Mouse (Mus musculus) heart, embryonic 15.5 days (tissue): ENCODE measurements at regions not wholly inside any gene's neighbourhood (a gene's known extent, or its start where the extent isn't known, plus 50 kb on each side); places are given as distances from the start of the nearest gene placed in this dataset.

Source experiments
- ATAC-seq: fragments of 200-750 bp; cut with Nextera tagmentation; replicated peaks from 2 replicates; pipeline ENCODE4 v1.8.0; 2017; ENCODE audit warnings: low read depth, moderate TSS enrichment; ENCODE audit not compliant: insufficient number of reproducible peaks, insufficient read depth, low FRiP score
- H3K27ac ChIP-seq: fragments of 300-500 bp; sonication (generic); 2 replicates; pipeline ENCODE4 v1.5.1; 2015; ENCODE audit warnings: mild to moderate bottlenecking, inconsistent platforms
- H3K27me3 ChIP-seq: fragments of 300-500 bp; sonication (generic); 2 replicates; pipeline ENCODE4 v1.6.1; 2015; ENCODE audit warnings: inconsistent platforms
- H3K36me3 ChIP-seq: fragments of 300-500 bp; sonication (generic); 2 replicates; pipeline ENCODE4 v1.6.1; 2015; ENCODE audit warnings: mild to moderate bottlenecking, inconsistent platforms
- H3K4me1 ChIP-seq: fragments of 300-500 bp; sonication (generic); replicated peaks from 2 replicates; pipeline ENCODE4 v1.6.1; 2015; ENCODE audit warnings: inconsistent platforms
- H3K4me2 ChIP-seq: fragments of 300-500 bp; sonication (generic); 2 replicates; pipeline ENCODE4 v1.6.1; 2015; ENCODE audit warnings: inconsistent platforms, mild to moderate bottlenecking, moderate library complexity
- H3K4me3 ChIP-seq: fragments of 300-500 bp; sonication (generic); 2 replicates; pipeline ENCODE4 v1.5.1; 2015; ENCODE audit warnings: mild to moderate bottlenecking, inconsistent platforms
- H3K9ac ChIP-seq: fragments of 300-500 bp; sonication (generic); 2 replicates; pipeline ENCODE4 v1.6.1; 2015; ENCODE audit warnings: mild to moderate bottlenecking, inconsistent platforms
- H3K9me3 ChIP-seq: fragments of 300-500 bp; sonication (generic); replicated peaks from 2 replicates; pipeline ENCODE4 v1.6.1; 2016; ENCODE audit warnings: inconsistent platforms
- WGBS: fragments of 180-500 bp; shearing (Covaris S2); methylation state at CpG from one replicate; pipeline ENCODE4 v1.1.7; 2015; ENCODE audit warnings: mixed read lengths; 5-methylcytosine and 5-hydroxymethylcytosine counted together

DNA sequence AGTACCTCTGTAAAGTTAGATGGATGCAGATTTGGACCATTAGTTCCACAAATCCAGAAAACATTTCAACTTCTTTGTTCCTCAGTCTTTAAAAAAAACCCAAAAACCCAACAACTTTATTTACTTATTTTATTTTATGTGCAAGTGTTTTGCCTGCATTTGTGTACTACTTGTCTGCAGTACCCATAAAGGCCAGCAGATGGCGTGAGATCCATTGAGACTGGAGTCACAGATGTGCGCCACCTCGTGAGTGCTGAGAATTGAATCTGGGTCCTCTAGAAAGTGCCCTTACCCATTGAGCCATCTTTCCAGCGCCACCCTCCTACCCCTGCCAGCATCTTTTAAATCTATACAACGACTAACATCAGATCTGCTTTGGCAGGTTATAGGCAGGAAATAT, 53.0 kb downstream of the Gm12689 start:
- no peaks in the 10 kb centered on the region for H3K27me3 ChIP-seq
- no peak overlapping the region for H3K27ac ChIP-seq
- H3K9me3 ChIP-seq: no peaks in the 10 kb centered on the region
- H3K9ac ChIP-seq: no peak overlapping the region
- no peaks in the 10 kb centered on the region for H3K36me3 ChIP-seq
- ATAC-seq: no peak
- H3K4me2 ChIP-seq: no peak overlapping the region
- no peak overlapping the region for H3K4me3 ChIP-seq
- 62% methylated on average over 5 of the region's 5 CpGs for whole genome bisulfite sequencing
- 0 out of 2 replicates have a peak, but pooled peaks cover 3% of the 10 kb centered on the region for H3K4me1 ChIP-seq

DNA sequence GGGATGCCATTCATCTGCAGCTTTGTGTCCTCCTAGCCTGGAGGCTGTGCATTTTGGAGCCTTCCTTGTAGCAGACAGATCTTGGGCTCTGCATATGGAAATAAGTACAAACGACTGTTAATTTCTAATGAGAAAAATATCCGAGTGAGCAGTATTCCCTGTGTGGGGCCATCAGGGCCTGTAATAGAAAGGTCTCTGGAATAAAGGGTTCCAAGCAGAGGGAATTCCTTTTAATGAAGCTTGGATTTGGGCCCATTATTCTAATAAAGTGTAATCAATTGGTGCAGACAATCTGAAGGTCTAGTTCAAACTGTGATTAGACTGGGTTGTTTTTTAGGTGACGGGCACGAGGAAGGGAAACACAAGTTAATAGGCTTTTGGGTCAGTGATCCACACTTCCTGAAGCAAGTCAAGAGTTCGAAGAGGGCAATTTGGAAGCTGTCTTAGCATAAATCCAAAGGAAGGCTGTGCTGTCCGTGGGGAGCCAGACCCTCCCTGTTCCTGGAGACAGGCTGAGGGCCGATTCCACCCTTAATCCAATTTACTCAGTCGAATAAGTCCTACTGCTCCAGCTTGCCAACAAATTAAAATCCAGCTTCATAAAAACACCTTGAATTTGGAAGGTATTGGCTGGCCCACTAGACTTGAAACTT, 57.5 kb downstream of the Gm12689 start:
- H3K4me3 ChIP-seq: no peak overlapping the region
- H3K4me1 ChIP-seq: no peaks in the 10 kb centered on the region
- H3K9me3 ChIP-seq: no peaks in the 10 kb centered on the region
- ATAC-seq: no peak
- H3K27ac ChIP-seq: no peak overlapping the region
- H3K9ac ChIP-seq: no peak overlapping the region
- peaks cover 3% of the 10 kb centered on the region; the same call in 1 of the 2 replicates for H3K27me3 ChIP-seq
- no peaks in the 10 kb centered on the region for H3K36me3 ChIP-seq
- WGBS: 49% methylated on average over 8 of the region's 8 CpGs
- H3K4me2 ChIP-seq: no peak overlapping the region

DNA sequence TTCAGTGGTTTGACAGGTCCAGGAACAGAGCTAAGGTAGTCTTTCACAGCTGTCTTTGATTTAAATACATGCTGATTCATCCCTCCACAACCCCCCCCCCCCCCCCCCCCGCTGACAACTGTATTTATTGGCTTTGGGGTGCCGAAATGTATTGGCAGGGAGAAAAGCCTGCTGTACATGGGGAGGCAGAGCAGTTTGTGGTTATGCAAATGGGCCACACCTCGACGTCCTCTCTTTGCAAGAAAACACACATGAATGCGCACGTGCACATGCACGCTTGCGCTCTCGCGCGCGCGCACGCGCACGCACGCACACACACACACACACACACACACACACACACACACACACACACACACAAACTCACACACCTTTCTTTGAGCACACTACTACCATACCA, 58.5 kb downstream of the Gm12689 start:
- no peaks in the 10 kb centered on the region for H3K36me3 ChIP-seq
- no peak overlapping the region for H3K4me2 ChIP-seq
- ATAC-seq: no peak
- H3K27ac ChIP-seq: no peak overlapping the region
- H3K9ac ChIP-seq: no peak overlapping the region
- H3K4me1 ChIP-seq: no peaks in the 10 kb centered on the region
- no peak overlapping the region for H3K4me3 ChIP-seq
- peaks cover 3% of the 10 kb centered on the region; the same call in 1 of the 2 replicates for H3K27me3 ChIP-seq
- 72% methylated on average over 16 of the region's 17 CpGs for WGBS
- no peaks in the 10 kb centered on the region for H3K9me3 ChIP-seq

GRCm38 (mm10) chr4:99354835-99355234, 59.1 kb downstream of the Gm12689 start:
- Histone ChIP-seq H3K4me3 (no peak overlapping the region), H3K27me3 (peaks cover 3% of the 10 kb centered on the region; the same call in 1 of the 2 replicates), H3K4me1 (no peaks in the 10 kb centered on the region), H3K9me3 (no peaks in the 10 kb centered on the region), H3K4me2 (no peak overlapping the region), H3K27ac (no peak overlapping the region), H3K9ac (no peak overlapping the region), H3K36me3 (no peaks in the 10 kb centered on the region)
- WGBS: 54% methylated on average over 9 of the region's 9 CpGs
- ATAC-seq: no peak

- H3K36me3 ChIP-seq: no peaks in the 10 kb centered on the region
- H3K4me1 ChIP-seq: no peaks in the 10 kb centered on the region
- no peaks in the 10 kb centered on the region for H3K9me3 ChIP-seq
- WGBS: 61% methylated on average over 9 of the region's 9 CpGs
- no peaks in the 10 kb centered on the region for H3K27me3 ChIP-seq
- no peak for ATAC-seq
- H3K4me3 ChIP-seq: no peak overlapping the region
- no peak overlapping the region for H3K27ac ChIP-seq
- H3K9ac ChIP-seq: no peak overlapping the region
- no peak overlapping the region for H3K4me2 ChIP-seq
Measured at GRCm38 (mm10) chr4:99368036-99368435, 72.3 kb downstream of the Gm12689 start.

DNA sequence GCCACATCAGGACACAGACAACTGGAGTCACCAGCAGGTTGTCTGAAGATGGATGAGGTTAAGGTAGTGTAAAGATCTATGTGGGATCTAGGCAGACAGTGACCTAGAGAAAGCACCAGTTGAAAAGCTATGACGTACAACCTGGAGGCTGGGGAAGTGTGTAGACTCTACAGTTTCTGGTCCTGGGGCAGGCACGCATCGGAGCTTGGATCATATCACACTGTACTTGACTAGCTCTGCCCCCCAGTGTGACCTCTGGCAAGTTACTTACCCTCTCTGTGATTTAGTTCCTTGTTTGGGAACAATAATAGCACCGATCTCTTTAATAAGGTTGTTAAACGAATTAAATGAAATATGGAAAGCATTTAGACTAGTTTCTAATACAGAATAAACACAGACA, 75.5 kb downstream of the Gm12689 start:
- no peaks in the 10 kb centered on the region for H3K4me1 ChIP-seq
- ATAC-seq: no peak
- no peak overlapping the region for H3K4me3 ChIP-seq
- 79% methylated on average over 5 of the region's 5 CpGs for WGBS
- H3K4me2 ChIP-seq: no peak overlapping the region
- no peaks in the 10 kb centered on the region for H3K36me3 ChIP-seq
- no peaks in the 10 kb centered on the region for H3K27me3 ChIP-seq
- no peak overlapping the region for H3K27ac ChIP-seq
- H3K9ac ChIP-seq: no peak overlapping the region
- H3K9me3 ChIP-seq: no peaks in the 10 kb centered on the region

- H3K9me3 ChIP-seq: no peaks in the 10 kb centered on the region
- H3K4me2 ChIP-seq: no peak overlapping the region
- 8% methylated on average over 1 of the region's 1 CpGs for WGBS
- H3K27me3 ChIP-seq: peaks cover 7% of the 10 kb centered on the region; the same call in 1 of the 2 replicates
- no peak overlapping the region for H3K9ac ChIP-seq
- H3K27ac ChIP-seq: no peak overlapping the region
- no peak overlapping the region for H3K4me3 ChIP-seq
- no peaks in the 10 kb centered on the region for H3K36me3 ChIP-seq
- no peak for ATAC-seq
- H3K4me1 ChIP-seq: no peaks in the 10 kb centered on the region
Measured at GRCm38 (mm10) chr4:99376171-99376570, 80.5 kb downstream of the Gm12689 start.

DNA sequence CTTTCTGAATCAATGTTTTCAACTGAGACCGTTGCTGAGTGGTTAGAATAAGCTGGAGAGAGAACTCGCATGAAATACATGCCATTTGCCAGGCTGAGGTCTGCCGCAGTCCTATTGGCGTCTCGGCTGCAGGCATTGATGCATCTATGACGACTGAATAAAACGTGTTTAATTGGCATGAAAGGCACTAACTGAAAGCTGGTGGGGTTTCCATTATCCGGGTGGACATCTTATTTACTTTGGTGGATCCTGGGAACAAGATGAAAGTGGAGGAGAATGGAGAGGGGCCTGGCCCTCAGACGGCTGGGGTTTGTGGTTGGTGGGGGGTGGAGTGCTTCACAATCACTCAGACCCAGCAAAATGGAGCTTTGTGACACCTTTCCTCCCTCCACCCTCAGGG, 81.2 kb downstream of the Gm12689 start:
- no peak for ATAC-seq
- Histone ChIP-seq H3K36me3 (no peaks in the 10 kb centered on the region), H3K27me3 (peaks cover 7% of the 10 kb centered on the region; the same call in 1 of the 2 replicates), H3K4me1 (no peaks in the 10 kb centered on the region), H3K9me3 (no peaks in the 10 kb centered on the region), H3K9ac (no peak overlapping the region), H3K27ac (no peak overlapping the region), H3K4me2 (no peak overlapping the region), H3K4me3 (no peak overlapping the region)
- WGBS: 44% methylated on average over 9 of the region's 9 CpGs

DNA sequence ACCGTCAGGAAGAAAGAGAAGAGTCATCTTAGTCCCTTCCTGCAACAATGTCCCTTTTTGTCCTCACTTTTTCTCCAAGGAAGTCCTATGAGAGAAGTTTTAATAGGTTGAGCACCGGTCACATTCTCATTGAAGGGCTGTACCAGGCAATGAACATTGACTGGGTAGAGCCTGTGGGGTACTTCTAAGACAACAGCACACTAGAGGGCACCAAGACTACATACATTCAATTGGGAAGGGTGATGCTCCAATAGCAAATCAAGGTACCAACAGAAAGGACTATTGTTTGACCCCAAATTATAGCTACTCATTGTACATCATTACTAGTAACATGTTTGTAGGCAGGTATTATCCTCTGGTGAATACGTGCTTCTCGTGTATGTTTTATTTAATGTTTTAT, 84.3 kb downstream of the Gm12689 start:
- peaks cover 7% of the 10 kb centered on the region; the same call in 1 of the 2 replicates for H3K27me3 ChIP-seq
- H3K36me3 ChIP-seq: no peaks in the 10 kb centered on the region

DNA sequence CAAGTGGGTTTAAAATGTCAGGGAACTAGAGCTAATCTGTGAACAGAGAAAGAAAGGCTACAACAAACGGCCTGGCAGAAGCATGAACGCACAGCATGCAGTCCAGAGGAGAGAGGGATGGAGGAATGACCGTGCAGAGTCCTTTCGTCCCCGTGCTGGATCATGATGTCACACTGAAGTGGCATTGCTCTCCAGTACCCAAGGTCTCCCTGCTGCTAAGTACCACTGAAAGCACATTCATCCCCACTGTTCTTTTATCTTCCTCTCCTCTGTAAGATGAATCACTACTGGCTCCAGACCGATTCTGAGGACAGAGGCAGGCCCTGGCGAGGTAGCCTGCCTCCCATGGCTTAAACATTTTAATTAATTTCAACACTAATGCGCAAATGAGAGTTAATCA, 89.7 kb downstream of the Gm12689 start:
- Histone ChIP-seq H3K4me3 (no peak overlapping the region), H3K4me1 (no peaks in the 10 kb centered on the region), H3K36me3 (no peaks in the 10 kb centered on the region), H3K27ac (no peak overlapping the region), H3K4me2 (no peak overlapping the region), H3K9me3 (no peaks in the 10 kb centered on the region), H3K9ac (no peak overlapping the region), H3K27me3 (no peaks in the 10 kb centered on the region)
- ATAC-seq: no peak
- 27% methylated on average over 8 of the region's 8 CpGs for WGBS

More for the DNA sequence above, 84.3 kb downstream of the Gm12689 start:
- no peak for ATAC-seq
- Histone ChIP-seq H3K4me3 (no peak overlapping the region), H3K27ac (no peak overlapping the region), H3K9ac (no peak overlapping the region), H3K9me3 (no peaks in the 10 kb centered on the region), H3K4me1 (no peaks in the 10 kb centered on the region), H3K4me2 (no peak overlapping the region)
- WGBS: 78% methylated on average over 4 of the region's 4 CpGs

- ATAC-seq: no peak
- 50% methylated on average over 1 of the region's 1 CpGs for WGBS
- no peak overlapping the region for H3K4me3 ChIP-seq
- H3K27ac ChIP-seq: no peak overlapping the region
- H3K4me1 ChIP-seq: no peaks in the 10 kb centered on the region
- no peaks in the 10 kb centered on the region for H3K36me3 ChIP-seq
- no peak overlapping the region for H3K9ac ChIP-seq
- H3K27me3 ChIP-seq: no peaks in the 10 kb centered on the region
- no peaks in the 10 kb centered on the region for H3K9me3 ChIP-seq
- no peak overlapping the region for H3K4me2 ChIP-seq
Measured at GRCm38 (mm10) chr4:99389428-99389827, 93.7 kb downstream of the Gm12689 start.

- WGBS: 74% methylated on average over 5 of the region's 5 CpGs
Measured at GRCm38 (mm10) chr4:99392986-99393385, 97.3 kb downstream of the Gm12689 start.

More at GRCm38 (mm10) chr4:99392986-99393385, 97.3 kb downstream of the Gm12689 start:
- Histone ChIP-seq H3K9ac (no peak overlapping the region), H3K36me3 (no peaks in the 10 kb centered on the region), H3K4me3 (no peak overlapping the region), H3K27ac (no peak overlapping the region), H3K27me3 (no peaks in the 10 kb centered on the region), H3K4me1 (no peaks in the 10 kb centered on the region), H3K9me3 (no peaks in the 10 kb centered on the region), H3K4me2 (no peak overlapping the region)
- no peak for ATAC-seq
